Mouse (Mus musculus) gastrocnemius, adult 8-10 months (tissue): ENCODE measurements around the gene Cpe. TPM values are rescaled to one million over a fixed set of nuclear protein-coding genes. Genes with fewer than 3 reads are reported as not detected.

ENCODE experiments used
- DNase-seq, 2 experiments: peaks; one replicate each; pipeline ENCODE4 v3.0.0; 2022; ENCODE audit warnings: low spot score in 2 of 2
- total RNA-seq, 4 experiments: library from RNA; stranded (reverse); gene quantifications; 2 replicates each; pipeline ENCODE4 v1.2.4; 2022

The Cpe gene
- 100 to 1,000 TPM; 236 to 331 (median 287) TPM for total RNA-seq

DNA sequence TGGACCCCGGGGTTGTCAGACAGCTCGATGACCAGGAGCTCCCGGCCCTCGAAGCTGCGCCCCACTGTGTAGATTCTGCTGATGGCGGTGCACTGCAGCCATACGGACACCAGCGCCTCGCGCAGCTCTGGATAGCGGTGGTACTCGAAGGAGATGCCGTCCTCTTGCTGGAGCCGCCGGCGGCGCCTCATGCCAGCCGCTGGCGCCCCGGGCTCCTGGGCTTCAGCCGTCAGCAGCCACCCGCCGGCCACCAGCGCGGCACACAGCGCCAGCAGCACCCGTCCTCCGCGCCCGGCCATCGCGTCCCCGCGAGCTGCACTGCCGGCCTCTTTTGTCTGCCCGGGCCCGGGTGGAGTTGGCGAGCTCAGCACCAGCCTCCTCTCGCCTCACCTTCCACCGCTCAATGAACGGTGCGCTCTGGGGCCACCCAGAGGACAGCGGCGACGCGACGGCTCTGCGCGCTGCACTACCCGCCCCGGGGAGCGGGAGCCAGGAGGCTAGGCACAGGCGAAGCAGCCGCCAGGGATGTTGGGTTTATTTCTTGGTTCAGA lies at the start of gene Cpe:
TSS of gene Cpe (minus strand) at position 404 of the 551 bp plus-strand sequence.
- DNase-seq = peak; percentile 54 to 72

DNA sequence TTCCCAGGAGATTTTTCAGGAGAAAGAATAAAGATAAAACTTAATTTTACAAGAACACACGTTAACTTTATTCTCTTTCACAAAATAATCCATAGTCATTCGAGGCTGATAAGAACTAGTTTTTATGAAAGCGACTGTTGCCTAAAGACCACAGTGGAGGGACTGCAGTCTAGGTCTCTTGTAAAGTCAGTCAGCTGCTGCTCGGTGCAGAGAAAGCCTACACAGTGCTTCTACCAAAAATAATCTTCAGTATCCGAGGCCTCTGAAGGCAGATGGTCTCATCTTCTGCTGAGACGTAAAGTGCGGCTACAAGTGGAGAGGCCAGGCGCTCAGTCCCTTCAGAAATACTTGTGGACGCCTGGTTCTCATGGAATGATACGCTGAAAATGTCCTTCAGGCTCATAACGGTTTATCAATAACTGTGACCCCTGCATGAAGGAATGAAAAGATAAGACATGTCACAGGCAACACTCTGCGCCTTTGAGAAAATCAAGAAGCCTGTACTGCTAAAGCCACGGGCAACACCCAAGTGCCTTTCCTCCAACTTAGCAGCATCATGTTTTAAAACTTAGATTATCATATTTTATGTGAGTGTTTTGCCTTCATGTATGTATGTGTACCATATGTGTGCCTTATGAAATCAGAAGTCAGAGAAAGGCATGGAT lies 47.8 kb upstream of the Cpe start:
- no peak for DNase-seq

GRCm38 (mm10) chr8:64738916-64739315 lies 46.1 kb upstream of the Cpe start:
- DNase-seq = no peak

GRCm38 (mm10) chr8:64736767-64737323 lies 44.0 kb upstream of the Cpe start:
- no peak for DNase-seq

DNA sequence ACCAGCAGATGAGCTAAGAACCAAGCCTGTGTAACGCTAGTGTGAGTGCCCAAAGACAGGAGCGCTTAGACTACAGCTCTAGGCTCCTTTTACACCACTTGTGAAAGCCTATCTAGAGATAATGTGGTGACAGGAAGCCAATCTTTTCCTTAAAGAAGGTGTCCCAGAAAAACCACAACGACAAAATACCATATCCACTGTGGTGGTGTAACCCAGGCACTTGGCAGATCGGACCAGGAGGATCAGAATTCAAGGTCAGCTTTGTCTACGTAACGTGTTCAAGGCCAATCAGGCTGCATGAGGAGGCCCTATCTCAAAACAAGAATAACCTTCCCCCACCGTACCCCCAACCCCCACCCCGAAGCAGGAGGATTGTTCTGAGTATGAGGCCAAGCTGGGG lies 42.3 kb upstream of the Cpe start:
- DNase-seq = no peak

DNA sequence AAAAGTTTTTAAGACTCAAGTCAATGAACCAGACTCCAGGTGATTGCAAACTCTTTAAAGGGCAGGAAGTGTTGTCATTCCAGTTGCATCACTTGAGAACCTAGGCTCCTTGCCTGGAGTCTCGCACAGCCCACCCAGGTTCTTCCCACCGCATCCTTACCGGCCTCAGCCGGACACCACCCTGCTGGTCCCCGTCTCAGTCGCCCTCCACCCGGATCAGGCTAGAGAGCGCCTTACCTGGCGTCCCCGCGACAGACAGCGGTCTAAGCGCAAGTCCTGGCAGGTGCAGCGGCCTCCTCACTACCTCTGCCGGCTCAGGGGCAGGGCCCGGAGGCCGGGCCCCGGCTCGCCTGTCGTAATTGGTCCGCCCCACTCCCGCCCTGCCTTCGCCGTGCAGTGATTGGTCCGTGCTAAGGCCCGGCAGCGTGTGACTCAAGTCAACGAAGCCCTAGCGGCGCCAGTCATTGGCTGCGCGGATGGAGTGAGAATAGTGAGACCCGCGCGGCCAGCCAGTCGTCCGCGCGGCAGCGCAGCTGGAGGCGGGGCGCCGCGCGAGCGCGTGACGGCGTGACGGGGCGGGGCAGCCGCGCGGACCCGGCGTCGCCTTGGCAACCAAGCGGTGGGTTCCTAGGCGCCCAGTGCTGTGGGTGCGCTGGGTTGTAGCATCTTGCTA lies 40.6 kb upstream of the Cpe start, which contains the start of gene Msmo1:
TSS of gene Msmo1 (minus strand) at position 522 of the 673 bp plus-strand sequence.
- DNase-seq = peak; percentile 93 to 97

DNA sequence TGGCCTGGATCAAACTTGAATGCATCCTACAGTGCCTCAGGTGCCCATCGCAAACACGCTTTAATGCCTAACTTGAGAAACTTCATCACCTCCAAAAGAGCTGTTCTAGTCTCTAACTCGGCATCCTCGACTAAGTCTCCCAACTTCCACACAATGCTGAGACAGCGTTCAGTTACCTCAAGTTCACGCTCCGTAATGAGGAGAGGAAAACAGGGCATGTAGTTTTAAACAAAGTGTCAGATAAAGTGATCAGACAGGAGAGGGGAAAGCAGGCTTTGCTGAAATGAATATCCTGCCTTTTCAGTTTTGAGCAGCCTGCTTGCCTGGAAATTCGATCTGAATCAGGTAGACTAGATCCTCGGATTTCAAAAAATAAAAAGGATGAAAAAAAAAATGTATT lies 39.7 kb upstream of the Cpe start:
- DNase-seq = no peak

DNA sequence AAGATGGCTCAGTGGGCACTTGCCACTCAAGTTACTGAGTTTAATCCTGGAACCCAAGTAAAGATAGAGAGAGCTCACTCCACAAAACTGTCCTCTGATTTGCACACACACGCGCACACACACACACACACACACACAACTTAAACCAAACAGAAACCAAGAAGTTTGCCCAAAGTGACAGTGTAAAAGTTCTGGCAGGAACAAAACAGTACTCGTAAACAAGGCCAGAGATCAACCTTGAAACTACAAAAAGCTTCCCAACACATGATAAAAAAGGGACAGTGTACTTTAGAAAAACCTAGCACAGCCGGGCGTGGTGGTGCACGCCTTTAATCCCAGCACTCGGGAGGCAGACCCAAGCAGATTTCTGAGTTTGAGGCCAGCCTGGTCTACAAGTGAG lies 35.3 kb upstream of the Cpe start:
- no peak for DNase-seq

DNA sequence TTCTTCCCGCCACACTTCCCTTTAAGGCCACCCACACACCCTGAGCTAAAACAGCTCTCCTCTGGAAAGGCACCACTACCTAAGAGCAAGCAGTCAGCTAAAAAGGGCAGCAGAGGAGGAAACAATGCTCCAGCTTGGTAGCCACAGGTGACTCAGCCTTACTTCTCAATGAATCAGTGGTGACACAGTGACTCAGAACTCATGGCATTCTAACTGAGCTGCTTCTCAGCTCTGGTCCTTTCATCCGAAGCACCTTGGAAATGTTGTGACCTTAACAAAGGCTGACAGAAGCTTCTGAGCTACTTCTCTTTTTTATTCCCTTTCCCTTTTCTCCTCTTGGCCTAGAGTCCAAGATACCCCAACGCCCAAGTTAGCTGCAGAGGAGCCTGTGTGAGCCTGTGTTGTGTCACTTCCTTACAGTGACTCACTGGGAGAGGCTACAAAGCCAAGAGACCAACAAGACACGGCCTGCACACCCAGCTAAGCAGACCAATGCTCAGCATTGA lies 33.4 kb upstream of the Cpe start:
- no peak for DNase-seq

GRCm38 (mm10) chr8:64723206-64723605 lies 30.4 kb upstream of the Cpe start:
- no peak for DNase-seq

DNA sequence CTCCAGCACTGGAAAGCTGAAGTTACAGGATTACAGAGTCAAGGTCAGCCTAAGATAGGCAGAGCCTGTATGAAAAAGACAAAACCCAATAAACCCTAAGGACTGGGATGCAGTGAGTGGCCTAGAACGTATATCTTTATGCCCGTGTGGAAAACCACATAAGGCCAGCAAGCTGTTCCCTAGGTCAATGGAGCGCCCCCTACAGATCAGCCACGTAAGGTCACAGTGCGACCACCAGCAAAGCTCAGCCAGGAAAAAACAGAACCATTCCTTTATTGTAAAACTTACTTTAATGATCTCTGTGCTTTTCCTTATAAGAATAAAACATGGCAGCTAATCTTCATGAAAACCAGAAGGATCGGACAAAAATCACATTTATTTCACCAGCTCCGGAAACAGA lies 25.0 kb upstream of the Cpe start:
- no peak for DNase-seq

- no peak for DNase-seq
These were observed 19.6 kb upstream of the Cpe start for GRCm38 (mm10) chr8:64712499-64712898.

- DNase-seq = no peak
These were observed 18.7 kb upstream of the Cpe start for GRCm38 (mm10) chr8:64711544-64711943.

GRCm38 (mm10) chr8:64707481-64707880 lies 14.6 kb upstream of the Cpe start:
- DNase-seq = no peak

- no peak for DNase-seq
These were observed 10.3 kb upstream of the Cpe start for GRCm38 (mm10) chr8:64703191-64703590.

- no peak for DNase-seq
These were observed 1.1 kb downstream of the Cpe start for GRCm38 (mm10) chr8:64691591-64692401.

- DNase-seq = no peak
These were observed 2.0 kb downstream of the Cpe start for GRCm38 (mm10) chr8:64690845-64691244.

GRCm38 (mm10) chr8:64690306-64690705 lies 2.5 kb downstream of the Cpe start:
- DNase-seq = no peak

DNA sequence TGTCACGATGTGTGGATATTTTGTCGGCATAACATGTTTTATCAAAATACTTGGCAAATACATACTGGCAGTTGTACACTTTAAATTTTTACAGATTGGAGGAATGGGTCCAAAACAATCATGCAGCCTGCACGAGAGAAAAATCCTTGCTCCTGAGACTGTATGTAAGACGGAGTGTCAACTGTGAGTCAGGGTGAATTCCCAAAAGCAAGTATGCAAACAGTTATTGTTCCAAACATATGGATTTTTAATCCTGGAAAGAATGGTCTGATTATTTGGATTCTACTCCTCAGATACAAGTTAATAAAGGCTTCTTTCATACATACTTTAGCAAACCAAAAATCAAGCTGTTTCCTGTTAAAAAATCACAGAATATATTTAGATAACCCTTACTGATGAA lies 4.1 kb downstream of the Cpe start:
- no peak for DNase-seq

- DNase-seq = peak in 1 of 2 experiments; percentile 28
These were observed 4.7 kb downstream of the Cpe start for GRCm38 (mm10) chr8:64688161-64688560.

DNA sequence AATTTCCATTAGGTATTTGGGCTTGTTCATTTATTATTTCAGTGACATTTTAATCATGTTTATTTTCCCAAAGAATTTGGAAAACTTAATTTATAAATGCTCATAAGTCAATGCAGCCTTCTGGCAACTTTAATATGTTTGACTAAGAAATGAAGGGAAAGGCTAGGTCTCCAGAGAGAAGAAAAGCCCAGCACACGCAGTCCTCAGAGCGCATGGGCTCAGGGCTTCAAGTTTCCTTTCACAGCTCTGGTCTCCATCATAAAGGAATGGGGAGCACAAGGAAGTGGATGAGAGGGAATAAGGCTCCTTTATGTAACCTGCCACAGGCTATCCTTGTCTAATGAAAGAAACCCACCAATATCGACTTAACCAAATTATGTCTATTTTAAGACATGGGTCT lies 10.4 kb downstream of the Cpe start:
- DNase-seq = no peak
